Mouse (Mus musculus) fibroblast of lung, adult 2 months (primary cell): ENCODE results near the gene Olfr18.
"Not testable (repeated sequence)": the region's sequence is repeated elsewhere in the genome, so short reads cannot be mapped to it uniquely, and the experiment has no call there.

Experiments used
- DNase-seq: peaks from one replicate; pipeline ENCODE4 v3.0.0-alpha.2; 2011; ENCODE audit warnings: low read depth

Olfr18 gene

DNA sequence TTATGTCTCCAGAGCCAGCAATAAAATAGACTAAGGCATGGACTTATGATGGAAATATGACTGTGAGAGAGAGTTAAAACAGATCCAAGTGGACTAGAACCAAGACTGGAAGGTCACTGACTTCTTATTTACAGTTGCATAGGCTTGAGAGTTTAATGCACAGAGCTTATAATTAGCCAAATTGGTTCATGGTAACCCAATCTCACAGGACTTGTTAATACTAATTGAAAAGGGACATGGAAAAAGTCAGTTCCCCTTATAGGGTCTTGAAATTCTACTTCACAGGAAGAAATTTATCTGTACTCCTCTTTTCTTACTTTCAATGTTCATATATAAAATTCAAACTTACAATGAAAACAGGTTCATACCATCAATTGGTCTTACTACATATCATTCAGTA is at the start of gene Olfr18:
Olfr18 (minus strand) TSS at position 101 of the 400 bp plus-strand sequence.
- DNase-seq: no peak

DNA sequence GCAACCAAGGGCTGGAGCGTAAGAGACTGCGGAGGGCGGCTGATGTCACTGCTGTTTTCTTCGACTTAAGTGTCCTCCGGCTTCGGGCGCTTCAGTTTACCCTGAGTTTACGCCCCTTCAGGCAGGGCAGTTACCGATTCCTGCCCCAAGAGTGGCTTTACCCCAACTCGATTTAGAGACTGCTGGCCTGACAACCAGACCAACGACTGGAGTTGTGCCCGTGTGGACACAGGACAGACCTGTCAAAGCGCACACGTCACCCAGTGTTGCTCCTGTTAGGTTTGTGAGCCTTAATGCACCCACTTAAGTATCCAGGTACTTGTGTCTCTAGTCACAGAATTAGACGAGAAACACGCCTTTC is 49.4 kb upstream of the Olfr18 start:
- DNase-seq: no peak

DNA sequence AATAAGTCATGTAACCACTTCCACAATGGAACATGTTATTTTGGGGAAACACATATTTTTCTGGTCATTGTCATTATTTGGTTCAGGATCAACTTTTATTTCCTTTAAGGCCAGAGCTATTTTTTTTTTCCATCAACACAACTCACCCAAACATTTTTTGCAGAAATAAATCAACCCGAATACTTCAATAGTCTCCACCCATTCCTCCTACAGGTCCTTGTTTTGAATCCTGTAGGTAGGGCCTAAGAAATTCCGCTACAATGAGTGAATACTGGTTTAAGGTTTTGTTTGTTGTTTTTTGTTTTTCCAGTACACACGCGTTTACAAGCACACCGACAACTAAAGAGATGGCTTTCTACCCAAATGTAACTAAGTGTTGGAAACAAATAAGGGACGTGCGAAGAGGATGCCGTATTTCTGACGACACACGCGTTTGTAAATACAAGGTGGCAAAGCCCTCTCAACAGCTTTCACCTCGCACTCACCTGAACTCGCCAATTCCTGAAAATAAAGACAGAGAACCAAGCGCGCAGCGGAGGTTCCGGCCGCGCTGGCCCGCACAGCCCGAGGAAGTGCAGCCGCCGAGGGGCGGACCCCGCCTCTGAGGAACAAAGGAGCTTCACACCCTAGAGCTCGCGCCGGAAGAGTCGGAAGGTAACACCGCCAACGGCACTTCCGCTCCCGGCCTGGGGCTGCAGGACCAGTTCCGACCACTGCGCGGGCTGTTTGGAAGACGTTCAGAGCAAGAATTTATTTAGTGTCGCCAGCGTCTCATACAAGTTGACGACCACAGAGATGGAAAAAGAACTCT is 48.8 kb upstream of the Olfr18 start, which contains the start of gene Zfp560:
Zfp560 (minus strand) TSS at position 646 of the 811 bp plus-strand sequence.
- DNase-seq: peak; percentile 71

DNA sequence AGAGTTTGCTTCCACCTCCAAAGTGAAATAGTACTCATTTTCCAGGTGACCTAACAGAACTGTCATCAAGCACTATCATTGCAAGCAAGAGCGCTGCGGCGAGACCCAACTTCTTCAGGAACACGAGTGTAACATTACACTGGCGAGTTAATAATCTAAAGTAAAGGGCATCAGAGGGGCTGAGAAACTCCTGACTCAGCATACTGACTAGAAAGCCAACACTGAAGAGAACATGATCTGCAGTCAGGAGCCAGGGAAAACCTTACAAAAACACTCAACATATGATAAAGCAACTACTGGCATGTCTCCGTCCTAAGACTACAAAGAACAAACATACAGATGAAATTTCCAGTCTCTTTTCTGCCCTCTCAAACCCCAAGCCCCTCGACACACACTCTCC is 47.8 kb upstream of the Olfr18 start:
- no peak for DNase-seq

DNA sequence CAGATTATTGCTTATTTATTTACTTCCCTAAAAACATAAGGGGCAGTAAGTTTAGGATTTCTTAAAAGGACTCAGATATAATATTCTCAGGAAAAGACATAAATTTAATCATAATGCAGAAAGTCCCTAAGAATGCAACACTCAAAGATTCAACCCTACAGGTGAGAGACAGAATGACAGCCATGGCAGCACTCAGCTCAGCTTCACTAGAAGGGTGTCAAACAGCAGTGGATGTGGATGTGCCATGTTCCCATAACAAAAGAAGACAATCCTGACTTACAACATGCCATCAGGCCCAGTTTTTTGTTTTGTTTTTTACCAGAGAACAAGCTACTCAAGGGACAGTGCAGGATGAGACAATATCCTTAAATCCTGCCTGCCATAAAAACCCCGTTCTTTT is 38.8 kb upstream of the Olfr18 start:
- no peak for DNase-seq

DNA sequence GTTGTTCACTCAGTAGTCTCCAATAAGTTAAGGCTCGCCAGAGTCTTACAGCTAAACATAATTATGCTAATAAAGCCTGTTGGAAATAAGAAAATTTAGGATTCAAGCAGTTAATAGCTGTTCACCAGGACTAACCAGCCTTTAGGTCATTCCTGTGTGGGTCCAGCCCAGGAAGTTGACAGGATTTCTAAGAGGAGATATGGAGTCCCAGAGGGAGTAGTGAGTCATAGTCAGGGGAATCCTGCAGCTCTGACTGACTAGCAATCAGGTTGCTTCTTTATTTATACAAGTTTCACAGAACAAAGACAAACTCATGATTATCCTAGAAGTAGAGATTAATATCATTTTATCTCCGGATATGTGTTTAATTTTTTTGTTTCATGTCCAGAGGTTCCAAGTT is 31.4 kb upstream of the Olfr18 start:
- no peak for DNase-seq

DNA sequence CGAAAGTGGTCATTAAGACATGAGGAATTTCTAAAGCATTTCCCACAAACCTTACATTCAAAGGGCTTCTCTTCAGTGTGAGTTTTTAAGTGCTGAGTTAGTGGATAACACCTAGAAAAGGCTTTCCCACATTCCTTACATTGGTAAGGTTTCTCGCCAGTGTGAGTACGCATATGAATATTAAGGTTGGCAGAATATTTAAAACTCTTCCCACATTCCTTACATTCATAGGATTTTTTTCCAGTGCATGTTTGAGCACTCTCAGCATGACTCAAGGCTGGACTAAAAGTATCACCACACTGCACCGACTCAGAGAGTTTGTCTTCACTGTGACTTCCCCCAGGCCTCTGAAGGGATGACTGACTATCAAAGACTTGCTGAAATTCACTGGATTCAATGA is 12.6 kb upstream of the Olfr18 start:
- no peak for DNase-seq

DNA sequence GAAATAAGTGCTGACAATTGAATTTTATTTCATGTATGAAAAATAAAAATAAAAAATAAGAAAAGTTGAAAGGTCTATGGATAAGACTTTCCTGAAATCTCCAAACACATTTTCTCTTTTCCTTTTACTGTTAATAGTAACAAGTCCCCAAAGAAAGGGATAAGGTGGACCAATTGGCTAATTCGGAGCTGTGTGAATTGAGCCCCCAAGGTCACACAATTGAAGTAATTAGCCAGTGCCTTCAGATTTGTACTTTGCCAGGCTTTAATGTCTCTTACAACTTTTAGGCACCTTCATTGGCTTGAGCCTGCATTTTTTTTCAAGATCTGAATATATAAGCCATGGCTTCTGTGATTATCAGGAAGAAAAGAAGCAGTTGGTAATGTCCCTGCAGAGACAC is 37.7 kb downstream of the Olfr18 start, which contains the start of gene Olfr873:
Olfr873 (plus strand) TSS at position 301 of the 400 bp plus-strand sequence.
- no peak for DNase-seq

DNA sequence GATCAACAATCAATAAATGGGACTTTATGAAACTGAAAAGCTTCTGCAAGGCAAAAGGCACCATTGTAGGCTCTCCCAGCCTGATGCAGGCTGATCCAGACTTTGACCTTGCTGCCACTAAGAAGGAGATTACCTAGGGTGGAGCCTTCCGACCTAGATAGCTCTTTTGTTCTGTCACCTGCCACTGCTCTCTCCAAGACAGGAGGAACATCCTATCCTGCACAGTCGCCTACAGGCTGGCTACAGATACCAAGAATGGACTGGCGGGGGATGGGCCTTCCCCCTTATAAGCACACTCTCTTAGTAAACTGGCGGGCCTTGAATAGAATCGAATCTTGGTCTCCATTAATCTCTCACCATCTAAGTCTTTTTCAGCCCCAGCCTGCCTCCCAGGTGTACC is 40.3 kb downstream of the Olfr18 start:
- DNase-seq: not testable (repeated sequence)

DNA sequence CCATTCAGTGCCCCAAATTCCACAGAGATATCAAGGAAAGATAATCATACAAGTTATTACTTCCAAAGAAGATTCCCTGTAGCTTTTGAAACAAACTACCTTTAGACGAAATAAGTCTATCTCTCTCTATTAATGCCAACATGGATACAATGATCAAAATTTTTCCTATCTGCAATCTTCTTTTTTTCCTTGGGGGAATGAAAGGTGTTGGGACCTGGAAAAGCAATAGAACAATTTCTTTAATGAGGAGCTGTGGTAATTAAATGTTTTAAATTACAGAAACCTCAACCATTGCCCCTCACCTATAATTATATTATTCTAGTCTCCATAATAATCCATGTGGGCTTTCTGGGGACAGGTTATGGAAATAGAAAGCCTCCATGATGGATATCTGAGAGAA is 53.8 kb downstream of the Olfr18 start, which contains the start of gene Olfr39:
Olfr39 (plus strand) TSS at position 301 of the 400 bp plus-strand sequence.
- DNase-seq: no peak
